ENCODE assay signal across 30 mouse cellular contexts in the genomic region with DNA sequence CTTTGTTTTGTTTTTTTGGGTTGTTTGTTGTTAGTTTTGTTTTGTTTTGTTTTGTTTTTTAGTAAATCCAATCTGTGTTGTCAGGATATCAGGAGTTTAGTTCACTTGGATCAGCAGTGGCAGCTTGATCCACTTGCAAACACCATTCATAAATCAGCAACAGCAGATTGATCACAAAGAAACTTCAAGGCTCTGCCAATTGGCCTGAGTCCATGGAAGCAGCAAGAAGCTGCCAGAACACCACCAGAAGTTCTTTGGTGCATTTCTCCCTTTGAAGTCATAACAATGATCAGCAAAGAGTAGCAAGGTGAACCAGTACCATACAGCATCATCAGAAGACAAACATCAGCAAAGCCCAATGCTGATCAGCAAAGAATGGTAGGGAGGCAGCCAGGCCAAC. TPM values are rescaled to one million over a fixed set of nuclear protein-coding genes. Genes with fewer than 3 reads are reported as not detected.
DNase-seq lines count a peak whose midpoint lies in the region; ATAC-seq and TF ChIP-seq lines count a peak whose summit lies in the region.
"Had no signal": no experiment of that assay in that cellular context is flagged by ENCODE, and none has a peak within 500 bp of the region (broad histone marks: within the 10 kb centered on the region; RNA-seq: fewer than 3 reads in every experiment).

No protein-coding gene starts in this region.

- H3K4me1 ChIP-seq in lung, embryonic 14.5 days (ENCODE audit: insufficient read depth) = no peaks in the 10 kb centered on the region
- H3K4me1 ChIP-seq in lung, postnatal 0 days (ENCODE audit: insufficient read depth, low read depth, low read length) = no peaks in the 10 kb centered on the region
- H3K4me1 ChIP-seq: embryonic facial prominence, embryonic 13.5 days; embryonic facial prominence, embryonic 15.5 days; forebrain, embryonic 10.5 days; forebrain, embryonic 12.5 days; forebrain, embryonic 15.5 days had no signal

- no peak for TF ChIP-seq EP300 in lung, postnatal 0 days (IDR thresholded peaks at IDR 0.05)

- no peak overlapping the region for H3K9ac ChIP-seq in lung, embryonic 14.5 days
- H3K9ac ChIP-seq in lung, postnatal 0 days (replicated peaks; ENCODE audit: low read depth) = no peak overlapping the region
- H3K9ac ChIP-seq: embryonic facial prominence, embryonic 13.5 days; embryonic facial prominence, embryonic 15.5 days; forebrain, embryonic 12.5 days; forebrain, embryonic 15.5 days had no signal

- ATAC-seq in lung, embryonic 14.5 days (ENCODE audit: insufficient read depth) = no peak
- ATAC-seq in lung, postnatal 0 days = no peak
- ATAC-seq: activated CD4-positive, CD25-positive, alpha-beta regulatory T cell, adult 4 months; CD4-positive, CD25-positive, alpha-beta regulatory T cell, adult 4 months; forebrain, embryonic 15.5 days; Patski had no signal

- no peak overlapping the region for H3K4me2 ChIP-seq in lung, embryonic 14.5 days
- H3K4me2 ChIP-seq in lung, postnatal 0 days (replicated peaks; ENCODE audit: low read depth, low read length) = no peak overlapping the region
- H3K4me2 ChIP-seq: embryonic facial prominence, embryonic 13.5 days; embryonic facial prominence, embryonic 15.5 days; forebrain, embryonic 12.5 days; forebrain, embryonic 15.5 days had no signal

- no peaks in the 10 kb centered on the region for H3K36me3 ChIP-seq in lung, embryonic 14.5 days (ENCODE audit: insufficient read depth)
- no peaks in the 10 kb centered on the region for H3K36me3 ChIP-seq in lung, postnatal 0 days (ENCODE audit: insufficient read depth, low read length)
- H3K36me3 ChIP-seq: embryonic facial prominence, embryonic 13.5 days; embryonic facial prominence, embryonic 15.5 days; forebrain, embryonic 10.5 days; forebrain, embryonic 12.5 days; forebrain, embryonic 15.5 days; G1E had no signal

- H3K27ac ChIP-seq in lung, embryonic 14.5 days (ENCODE audit: low read depth) = no peak overlapping the region
- H3K27ac ChIP-seq in lung, postnatal 0 days (ENCODE audit: low read length) = no peak overlapping the region
- H3K27ac ChIP-seq: embryonic facial prominence, embryonic 13.5 days; embryonic facial prominence, embryonic 15.5 days; forebrain, embryonic 10.5 days; forebrain, embryonic 12.5 days; forebrain, embryonic 15.5 days; gastrocnemius, adult 2 months had no signal

- no peak for TF ChIP-seq CTCF in lung, embryonic 14.5 days (IDR thresholded peaks at IDR 0.05; ENCODE audit: low read depth)
- no peak for TF ChIP-seq CTCF in lung, postnatal 0 days (IDR thresholded peaks at IDR 0.05)

- H3K27me3 ChIP-seq in lung, embryonic 14.5 days (ENCODE audit: insufficient read depth, low read length) = no peaks in the 10 kb centered on the region
- no peaks in the 10 kb centered on the region for H3K27me3 ChIP-seq in lung, postnatal 0 days (replicated peaks; ENCODE audit: insufficient read depth, low read length)
- H3K27me3 ChIP-seq: CH12.LX; embryonic facial prominence, embryonic 13.5 days; embryonic facial prominence, embryonic 15.5 days; forebrain, embryonic 12.5 days; forebrain, embryonic 15.5 days had no signal

- H3K9me3 ChIP-seq in lung, embryonic 14.5 days (ENCODE audit: low read depth, low read length) = 0 out of 2 replicates have a peak, but pooled peaks cover 2% of the 10 kb centered on the region
- H3K9me3 ChIP-seq in lung, postnatal 0 days (ENCODE audit: low read length) = no peaks in the 10 kb centered on the region
- H3K9me3 ChIP-seq: embryonic facial prominence, embryonic 13.5 days; embryonic facial prominence, embryonic 15.5 days; forebrain, embryonic 12.5 days; forebrain, embryonic 15.5 days; G1E had no signal

- DNase-seq in adrenal gland, adult (ENCODE audit: inconsistent age in 2 of 2, low spot score in 1 of 2) = peak; percentile 50 to 53
- no peak for DNase-seq in adrenal gland, postnatal 4 days (ENCODE audit: low spot score in 2 of 2)
- peak; percentile 30 for DNase-seq in adrenal gland, postnatal 10 days
- DNase-seq in adrenal gland, adult 8-10 months = no peak
- DNase-seq in cerebellum, postnatal 10 days = peak; percentile 21 to 22
- DNase-seq in cerebellum, postnatal 4 days (ENCODE audit: low spot score in 2 of 2) = no peak
- peak; percentile 35 for DNase-seq in lung, embryonic 14.5 days
- DNase-seq in lung, postnatal 0 days (ENCODE audit: low spot score) = no peak
- DNase-seq: B cell, adult 2 months; cerebellum, adult 11 months; cerebellum, adult 18-20 months; cerebellum, adult 8-10 months; cerebellum, adult 9-11 months; cerebellum, postnatal 25 days; embryo, embryonic 11 days; gastrocnemius, adult 2 months had no signal

- H3K4me3 ChIP-seq in lung, embryonic 14.5 days (ENCODE audit: low read depth, low read length) = no peak overlapping the region
- no peak overlapping the region for H3K4me3 ChIP-seq in lung, postnatal 0 days (ENCODE audit: low read depth, low read length)
- H3K4me3 ChIP-seq: embryonic facial prominence, embryonic 13.5 days; embryonic facial prominence, embryonic 15.5 days; erythroblast, embryonic 14.5 days; forebrain, embryonic 10.5 days; forebrain, embryonic 12.5 days; forebrain, embryonic 15.5 days; gastrocnemius, adult 2 months had no signal

RNA-seq across cellular contexts. Expression of a gene that starts 3.9 kb away (rescaled TPM):
- total RNA-seq in adrenal gland, postnatal 4 days (2021) = under 1 TPM; 0.73 to 0.90 TPM
- 1 to 10 TPM; 3.3 to 5.1 TPM for total RNA-seq in adrenal gland, postnatal 10 days (2021)
- total RNA-seq in adrenal gland, adult 8-10 months (2022) = 1 to 10 TPM; 1.1 to 2.3 (median 1.5) TPM
- polyA plus RNA-seq in lung, embryonic 14.5 days (2014; fragmentation: Nextera tagmentation; extraction: Ambion mirVana) = 0.32 TPM in 1 of 2 replicates, not detected in the other
- 0.35 and 0.79 TPM in 2 replicates for polyA plus RNA-seq in lung, postnatal 0 days (2015; fragmentation: Nextera tagmentation; extraction: Ambion mirVana)
- polyA plus RNA-seq: embryonic facial prominence, embryonic 11.5 days; embryonic facial prominence, embryonic 13.5 days; erythroblast, embryonic 14.5 days; forebrain, embryonic 10.5 days; forebrain, embryonic 12.5 days; forebrain, embryonic 15.5 days; G1E; Patski had no signal

RNA-seq across cellular contexts. Expression of a gene that starts 22.7 kb away (rescaled TPM):
- total RNA-seq in adrenal gland, postnatal 4 days (2021) = under 1 TPM in 1 of 2 experiments, not detected in 1; 0.59 TPM
- under 1 TPM; 0.09 to 0.12 TPM for total RNA-seq in adrenal gland, postnatal 10 days (2021)
- not detected for total RNA-seq in adrenal gland, adult 8-10 months (2022)
- not detected in 2 replicates for polyA plus RNA-seq in lung, embryonic 14.5 days (2014; fragmentation: Nextera tagmentation; extraction: Ambion mirVana)
- not detected in 2 replicates for polyA plus RNA-seq in lung, postnatal 0 days (2015; fragmentation: Nextera tagmentation; extraction: Ambion mirVana)
- total RNA-seq: common myeloid progenitor, adult 5-6 weeks; gastrocnemius, adult 2 months had no signal
- polyA plus RNA-seq: embryonic facial prominence, embryonic 11.5 days; embryonic facial prominence, embryonic 13.5 days; embryonic facial prominence, embryonic 15.5 days; erythroblast, embryonic 14.5 days; forebrain, embryonic 10.5 days; forebrain, embryonic 12.5 days; forebrain, embryonic 15.5 days; frontal cortex, adult 2 months; G1E; Patski had no signal

RNA-seq across cellular contexts. Expression of a gene that starts 28.1 kb away (rescaled TPM):
- total RNA-seq in adrenal gland, postnatal 4 days (2021) = 1 to 10 TPM in 1 of 2 experiments, under 1 TPM in 1; 0.37 to 1.6 TPM
- under 1 TPM; 0.27 to 0.88 TPM for total RNA-seq in adrenal gland, postnatal 10 days (2021)
- total RNA-seq in adrenal gland, adult 8-10 months (2022) = 1 to 10 TPM in 1 of 4 experiments, under 1 TPM in 3; 0.35 to 1.9 (median 0.75) TPM
- polyA plus RNA-seq in lung, embryonic 14.5 days (2014; fragmentation: Nextera tagmentation; extraction: Ambion mirVana) = not detected in 2 replicates
- not detected in 2 replicates for polyA plus RNA-seq in lung, postnatal 0 days (2015; fragmentation: Nextera tagmentation; extraction: Ambion mirVana)
- total RNA-seq: CH12.LX; common myeloid progenitor, adult 5-6 weeks; G1E; gastrocnemius, adult 2 months had no signal
- polyA plus RNA-seq: activated CD4-positive, CD25-positive, alpha-beta regulatory T cell, adult 4 months; CD4-positive, CD25-positive, alpha-beta regulatory T cell, adult 4 months; embryonic facial prominence, embryonic 11.5 days; embryonic facial prominence, embryonic 13.5 days; embryonic facial prominence, embryonic 15.5 days; erythroblast, embryonic 14.5 days; forebrain, embryonic 10.5 days; forebrain, embryonic 12.5 days; forebrain, embryonic 15.5 days; frontal cortex, adult 2 months; G1E; Patski had no signal

RNA-seq across cellular contexts. Expression of a gene that starts 30.6 kb away (rescaled TPM):
- 1 to 10 TPM in 1 of 2 experiments, under 1 TPM in 1; 0.45 to 1.4 TPM for total RNA-seq in adrenal gland, postnatal 4 days (2021)
- total RNA-seq in adrenal gland, postnatal 10 days (2021) = under 1 TPM; 0.45 to 0.58 TPM
- total RNA-seq in adrenal gland, adult 8-10 months (2022) = 1 to 10 TPM in 1 of 4 experiments, under 1 TPM in 3; 0.32 to 1.3 (median 0.42) TPM
- 0.12 and 0.25 TPM in 2 replicates for polyA plus RNA-seq in lung, embryonic 14.5 days (2014; fragmentation: Nextera tagmentation; extraction: Ambion mirVana)
- 1.2 and 1.8 TPM in 2 replicates for polyA plus RNA-seq in lung, postnatal 0 days (2015; fragmentation: Nextera tagmentation; extraction: Ambion mirVana)
- total RNA-seq: common myeloid progenitor, adult 5-6 weeks; G1E had no signal
- polyA plus RNA-seq: activated CD4-positive, CD25-positive, alpha-beta regulatory T cell, adult 4 months; CD4-positive, CD25-positive, alpha-beta regulatory T cell, adult 4 months; erythroblast, embryonic 14.5 days; G1E; Patski had no signal

RNA-seq across cellular contexts. Expression of a gene that starts 40.4 kb away (rescaled TPM):
- total RNA-seq in adrenal gland, postnatal 4 days (2021) = 10 to 100 TPM in 1 of 2 experiments, under 1 TPM in 1; 0.84 to 12.5 TPM
- total RNA-seq in adrenal gland, postnatal 10 days (2021) = 1 to 10 TPM in 1 of 2 experiments, not detected in 1; 1.1 TPM
- 1 to 10 TPM in 3 of 4 experiments, not detected in 1; 1.3 to 4.2 (median 2.6) TPM for total RNA-seq in adrenal gland, adult 8-10 months (2022)
- polyA plus RNA-seq in lung, embryonic 14.5 days (2014; fragmentation: Nextera tagmentation; extraction: Ambion mirVana) = not detected in 2 replicates
- not detected in 2 replicates for polyA plus RNA-seq in lung, postnatal 0 days (2015; fragmentation: Nextera tagmentation; extraction: Ambion mirVana)
- total RNA-seq: CH12.LX; common myeloid progenitor, adult 5-6 weeks; G1E; gastrocnemius, adult 2 months had no signal
- polyA plus RNA-seq: activated CD4-positive, CD25-positive, alpha-beta regulatory T cell, adult 4 months; CD4-positive, CD25-positive, alpha-beta regulatory T cell, adult 4 months; embryonic facial prominence, embryonic 11.5 days; embryonic facial prominence, embryonic 15.5 days; erythroblast, embryonic 14.5 days; forebrain, embryonic 10.5 days; forebrain, embryonic 12.5 days; forebrain, embryonic 15.5 days; frontal cortex, adult 2 months; G1E; Patski had no signal

Comparison
In these comparisons a context has a peak if more than half of its experiments do, and no peak if none do; other contexts are left out.
1. DNase-seq: peak in adrenal gland, adult (2 of 2), adrenal gland, postnatal 10 days (single experiment), cerebellum, postnatal 10 days (2 of 2) and lung, embryonic 14.5 days (single experiment); none in adrenal gland, postnatal 4 days (0 of 2), adrenal gland, adult 8-10 months (single experiment), cerebellum, postnatal 4 days (0 of 2) and lung, postnatal 0 days (single experiment).